Mouse (Mus musculus): ENCODE measurements at regions not wholly inside any gene's neighbourhood (a gene's known extent, or its start where the extent isn't known, plus 50 kb on each side); places are given as distances from the start of the nearest gene placed in this dataset.

GRCm38 (mm10) chr19:26484322-26484721 lies 120.5 kb upstream of the Smarca2 start:
- Histone ChIP-seq H3K4me3 (replicated peaks) (no peak overlapping the region), H3K27ac (no peak overlapping the region), H3K9ac (no peak overlapping the region), H3K9me3 (replicated peaks) (no peaks in the 10 kb centered on the region), H3K4me2 (no peak overlapping the region), H3K4me1 (replicated peaks) (no peaks in the 10 kb centered on the region), H3K27me3 (no peaks in the 10 kb centered on the region), H3K36me3 (no peaks in the 10 kb centered on the region)
- ATAC-seq (ENCODE audit: low read depth) = no peak
- DNase-seq = no peak
- WGBS (ENCODE audit: insufficient replicate concordance) = 56% methylated on average over 3 of the region's 3 CpGs

DNA sequence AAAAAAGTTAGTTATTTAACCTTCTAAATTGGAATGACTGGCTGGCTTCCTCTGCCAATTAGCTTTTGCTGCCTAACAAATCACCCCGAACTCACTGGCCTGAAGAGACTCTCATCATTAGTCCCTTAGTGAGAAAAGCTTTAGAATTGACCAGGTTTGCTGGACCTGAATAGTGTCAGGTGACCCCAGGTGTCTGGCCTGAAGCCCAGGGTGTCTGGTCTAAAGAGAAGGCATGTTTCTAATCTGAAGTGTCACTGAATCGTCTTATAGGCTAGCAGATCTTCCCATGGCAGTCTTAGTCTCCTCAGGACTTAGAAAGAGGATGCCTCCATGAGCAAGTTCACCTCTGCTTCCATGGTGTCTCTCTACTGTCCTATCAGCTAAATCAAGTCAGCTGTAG lies 112.0 kb upstream of the Smarca2 start:
- Histone ChIP-seq H3K27me3 (no peaks in the 10 kb centered on the region), H3K4me1 (replicated peaks) (no peaks in the 10 kb centered on the region), H3K4me2 (no peak overlapping the region), H3K9me3 (replicated peaks) (no peaks in the 10 kb centered on the region), H3K27ac (no peak overlapping the region), H3K36me3 (no peaks in the 10 kb centered on the region), H3K9ac (no peak overlapping the region), H3K4me3 (replicated peaks) (no peak overlapping the region)
- DNase-seq (no peak), ATAC-seq (ENCODE audit: low read depth) (no peak)
- WGBS (ENCODE audit: insufficient replicate concordance) = 44% methylated on average over 2 of the region's 2 CpGs

- no peak for DNase-seq
- Histone ChIP-seq H3K36me3 (no peaks in the 10 kb centered on the region), H3K27me3 (no peaks in the 10 kb centered on the region), H3K27ac (no peak overlapping the region), H3K9me3 (replicated peaks) (no peaks in the 10 kb centered on the region), H3K4me3 (replicated peaks) (no peak overlapping the region), H3K9ac (no peak overlapping the region), H3K4me1 (replicated peaks) (no peaks in the 10 kb centered on the region), H3K4me2 (no peak overlapping the region)
- no peak for ATAC-seq (ENCODE audit: low read depth)
Observed at GRCm38 (mm10) chr19:26501064-26501463, 103.8 kb upstream of the Smarca2 start.

- no peaks in the 10 kb centered on the region for H3K27me3 ChIP-seq
- H3K4me3 ChIP-seq (replicated peaks) = no peak overlapping the region
- no peak overlapping the region for H3K27ac ChIP-seq
- no peak overlapping the region for H3K4me2 ChIP-seq
- DNase-seq = no peak
- no peaks in the 10 kb centered on the region for H3K4me1 ChIP-seq (replicated peaks)
- H3K36me3 ChIP-seq = no peaks in the 10 kb centered on the region
- H3K9me3 ChIP-seq (replicated peaks) = no peaks in the 10 kb centered on the region
- 55% methylated on average over 2 of the region's 2 CpGs for WGBS (ENCODE audit: insufficient replicate concordance)
- ATAC-seq (ENCODE audit: low read depth) = no peak
- H3K9ac ChIP-seq = no peak overlapping the region
Observed at GRCm38 (mm10) chr19:26504027-26504426, 100.8 kb upstream of the Smarca2 start.

DNA sequence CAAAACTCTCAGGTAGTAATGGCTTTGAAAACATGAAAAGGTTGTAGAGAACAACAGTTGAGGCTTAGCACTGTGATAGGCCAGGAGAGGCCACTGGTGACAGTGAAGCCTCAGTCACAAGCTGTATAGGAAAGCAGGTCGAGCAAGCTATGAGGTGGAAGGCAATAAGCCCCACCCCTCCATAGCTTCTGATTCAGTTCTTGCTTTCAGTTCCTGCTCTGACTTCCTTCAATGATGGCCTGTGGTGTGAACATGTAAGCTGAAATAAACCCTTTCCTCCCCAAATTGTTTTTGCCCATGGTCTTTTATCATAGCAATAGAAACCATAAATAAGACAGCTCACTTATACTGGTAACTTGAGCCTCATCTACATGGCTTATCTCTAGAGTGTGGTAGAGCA lies 98.0 kb upstream of the Smarca2 start:
- no peak overlapping the region for H3K4me2 ChIP-seq
- H3K27me3 ChIP-seq = no peaks in the 10 kb centered on the region
- no peaks in the 10 kb centered on the region for H3K36me3 ChIP-seq
- no peaks in the 10 kb centered on the region for H3K9me3 ChIP-seq (replicated peaks)
- DNase-seq (no peak), ATAC-seq (ENCODE audit: low read depth) (no peak)
- H3K4me3 ChIP-seq (replicated peaks) = no peak overlapping the region
- WGBS (ENCODE audit: insufficient replicate concordance) = 22% methylated on average over 1 of the region's 1 CpGs
- no peak overlapping the region for H3K27ac ChIP-seq
- H3K4me1 ChIP-seq (replicated peaks) = no peaks in the 10 kb centered on the region
- H3K9ac ChIP-seq = no peak overlapping the region

GRCm38 (mm10) chr19:26507986-26508385 lies 96.9 kb upstream of the Smarca2 start:
- DNase-seq (no peak), ATAC-seq (ENCODE audit: low read depth) (no peak)
- H3K4me3 ChIP-seq (replicated peaks) = no peak overlapping the region
- no peak overlapping the region for H3K4me2 ChIP-seq
- no peak overlapping the region for H3K9ac ChIP-seq
- no peaks in the 10 kb centered on the region for H3K9me3 ChIP-seq (replicated peaks)
- 72% methylated on average over 11 of the region's 11 CpGs for WGBS (ENCODE audit: insufficient replicate concordance)
- H3K27me3 ChIP-seq = no peaks in the 10 kb centered on the region
- no peak overlapping the region for H3K27ac ChIP-seq
- no peaks in the 10 kb centered on the region for H3K36me3 ChIP-seq
- H3K4me1 ChIP-seq (replicated peaks) = no peaks in the 10 kb centered on the region

DNA sequence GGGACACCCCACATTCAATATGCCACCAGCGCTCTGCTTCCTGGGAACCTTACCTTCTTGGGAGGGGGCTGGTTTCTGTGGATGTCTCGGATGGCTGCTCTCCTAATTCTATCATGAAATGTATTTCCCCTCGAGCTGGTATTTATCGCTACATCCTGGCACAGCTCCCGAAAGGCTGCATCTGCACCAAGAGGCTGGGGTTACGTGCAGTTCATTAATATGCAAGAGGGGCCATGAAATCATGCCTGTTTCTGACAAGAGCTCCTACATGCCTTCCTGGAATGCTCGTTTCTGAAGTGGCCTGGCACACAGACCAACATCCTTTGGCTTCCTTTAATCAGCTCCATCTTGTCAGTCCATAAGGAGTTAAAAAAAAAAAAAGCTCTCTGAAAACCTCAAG lies 96.2 kb upstream of the Smarca2 start:
- Histone ChIP-seq H3K4me1 (replicated peaks) (no peaks in the 10 kb centered on the region), H3K4me3 (replicated peaks) (no peak overlapping the region), H3K27ac (no peak overlapping the region), H3K9me3 (replicated peaks) (no peaks in the 10 kb centered on the region), H3K27me3 (no peaks in the 10 kb centered on the region), H3K9ac (no peak overlapping the region), H3K4me2 (no peak overlapping the region), H3K36me3 (no peaks in the 10 kb centered on the region)
- no peak for DNase-seq
- 59% methylated on average over 7 of the region's 7 CpGs for WGBS (ENCODE audit: insufficient replicate concordance)
- no peak for ATAC-seq (ENCODE audit: low read depth)

DNA sequence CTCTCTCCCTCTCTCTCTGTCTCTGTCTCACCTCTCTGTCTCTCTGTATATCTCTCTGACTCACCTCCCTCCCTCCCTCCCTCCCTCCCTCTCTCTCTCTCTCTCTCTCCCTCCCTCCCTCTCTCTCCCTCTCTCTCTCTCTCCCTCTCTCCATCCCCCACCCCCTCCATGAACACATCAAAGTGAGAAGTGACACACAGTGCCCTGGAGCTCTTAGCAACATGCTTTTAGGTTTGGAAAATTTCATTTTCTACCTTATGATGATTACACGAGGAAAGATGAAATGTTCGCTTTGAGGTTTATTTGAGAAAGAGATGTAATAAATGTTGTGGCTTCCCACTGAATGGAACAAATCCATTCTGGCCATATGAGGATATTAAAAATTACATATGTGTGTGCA lies 95.6 kb upstream of the Smarca2 start:
- Histone ChIP-seq H3K9me3 (replicated peaks) (no peaks in the 10 kb centered on the region), H3K9ac (no peak overlapping the region), H3K4me2 (no peak overlapping the region), H3K36me3 (no peaks in the 10 kb centered on the region), H3K4me3 (replicated peaks) (no peak overlapping the region), H3K4me1 (replicated peaks) (no peaks in the 10 kb centered on the region), H3K27ac (no peak overlapping the region), H3K27me3 (no peaks in the 10 kb centered on the region)
- no peak for DNase-seq
- 73% methylated on average over 2 of the region's 2 CpGs for WGBS (ENCODE audit: insufficient replicate concordance)
- ATAC-seq (ENCODE audit: low read depth) = no peak

- Histone ChIP-seq H3K4me3 (replicated peaks) (no peak overlapping the region), H3K9ac (no peak overlapping the region), H3K9me3 (replicated peaks) (no peaks in the 10 kb centered on the region), H3K27ac (no peak overlapping the region), H3K4me1 (replicated peaks) (no peaks in the 10 kb centered on the region), H3K4me2 (no peak overlapping the region), H3K36me3 (no peaks in the 10 kb centered on the region), H3K27me3 (no peaks in the 10 kb centered on the region)
- WGBS (ENCODE audit: insufficient replicate concordance) = 79% methylated on average over 12 of the region's 12 CpGs
- DNase-seq (no peak), ATAC-seq (ENCODE audit: low read depth) (no peak)
Observed at GRCm38 (mm10) chr19:26510185-26510584, 94.7 kb upstream of the Smarca2 start.

- no peak overlapping the region for H3K27ac ChIP-seq
- no peak overlapping the region for H3K4me3 ChIP-seq (replicated peaks)
- ATAC-seq (ENCODE audit: low read depth) (no peak), DNase-seq (no peak)
- no peaks in the 10 kb centered on the region for H3K9me3 ChIP-seq (replicated peaks)
- 69% methylated on average over 3 of the region's 3 CpGs for WGBS (ENCODE audit: insufficient replicate concordance)
- H3K9ac ChIP-seq = no peak overlapping the region
- H3K27me3 ChIP-seq = no peaks in the 10 kb centered on the region
- H3K4me1 ChIP-seq (replicated peaks) = no peaks in the 10 kb centered on the region
- H3K36me3 ChIP-seq = no peaks in the 10 kb centered on the region
- no peak overlapping the region for H3K4me2 ChIP-seq
Observed at GRCm38 (mm10) chr19:26510887-26511286, 94.0 kb upstream of the Smarca2 start.

GRCm38 (mm10) chr19:26511756-26512155 lies 93.1 kb upstream of the Smarca2 start:
- no peaks in the 10 kb centered on the region for H3K27me3 ChIP-seq
- no peak overlapping the region for H3K4me3 ChIP-seq (replicated peaks)
- ATAC-seq (ENCODE audit: low read depth) (no peak), DNase-seq (no peak)
- 61% methylated on average over 6 of the region's 6 CpGs for WGBS (ENCODE audit: insufficient replicate concordance)
- no peak overlapping the region for H3K27ac ChIP-seq
- H3K36me3 ChIP-seq = no peaks in the 10 kb centered on the region
- H3K4me1 ChIP-seq (replicated peaks) = no peaks in the 10 kb centered on the region
- H3K9me3 ChIP-seq (replicated peaks) = no peaks in the 10 kb centered on the region
- H3K9ac ChIP-seq = no peak overlapping the region
- H3K4me2 ChIP-seq = no peak overlapping the region

GRCm38 (mm10) chr19:26524583-26524982 lies 80.3 kb upstream of the Smarca2 start:
- 50% methylated on average over 3 of the region's 3 CpGs for WGBS (ENCODE audit: insufficient replicate concordance)
- Histone ChIP-seq H3K9ac (no peak overlapping the region), H3K4me2 (no peak overlapping the region), H3K4me1 (replicated peaks) (no peaks in the 10 kb centered on the region), H3K36me3 (no peaks in the 10 kb centered on the region), H3K4me3 (replicated peaks) (no peak overlapping the region), H3K27me3 (no peaks in the 10 kb centered on the region), H3K9me3 (replicated peaks) (no peaks in the 10 kb centered on the region), H3K27ac (no peak overlapping the region)
- no peak for DNase-seq
- ATAC-seq (ENCODE audit: low read depth) = no peak

DNA sequence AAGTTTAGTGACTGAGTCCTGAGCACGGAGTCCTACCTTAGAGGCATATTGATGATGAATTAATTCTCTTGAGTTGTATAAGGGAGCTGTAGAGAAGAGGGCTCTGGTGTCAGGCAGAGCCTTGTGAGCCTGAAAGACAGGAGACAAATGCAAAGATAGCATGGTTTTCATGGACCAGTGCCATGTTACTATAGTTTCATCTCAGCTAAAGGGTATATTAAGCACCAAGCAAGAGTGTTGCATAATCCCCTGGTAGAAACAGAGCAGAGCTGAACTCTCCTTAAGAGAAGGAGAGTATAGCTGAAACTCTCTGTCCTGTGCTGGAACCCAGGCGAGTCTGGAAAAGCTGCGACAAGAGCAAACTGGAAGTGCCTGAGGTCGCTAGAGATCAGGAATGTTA lies 73.5 kb upstream of the Smarca2 start:
- Histone ChIP-seq H3K9ac (no peak overlapping the region), H3K27me3 (no peaks in the 10 kb centered on the region), H3K36me3 (no peaks in the 10 kb centered on the region), H3K9me3 (replicated peaks) (no peaks in the 10 kb centered on the region), H3K4me3 (replicated peaks) (no peak overlapping the region), H3K27ac (no peak overlapping the region), H3K4me2 (no peak overlapping the region), H3K4me1 (replicated peaks) (no peaks in the 10 kb centered on the region)
- WGBS (ENCODE audit: insufficient replicate concordance) = 59% methylated on average over 4 of the region's 4 CpGs
- no peak for DNase-seq
- no peak for ATAC-seq (ENCODE audit: low read depth)

All from liver, embryonic 13.5 days (tissue).